Mouse (Mus musculus) kidney, adult 11 months (tissue): ENCODE measurements around the gene Olfr690.
"Not testable (repeated sequence)": the region's sequence is repeated elsewhere in the genome, so short reads cannot be mapped to it uniquely, and the experiment has no call there.

Experiments
- DNase-seq: peaks from one replicate; pipeline ENCODE4 v3.0.0; 2022

The Olfr690 gene

DNA sequence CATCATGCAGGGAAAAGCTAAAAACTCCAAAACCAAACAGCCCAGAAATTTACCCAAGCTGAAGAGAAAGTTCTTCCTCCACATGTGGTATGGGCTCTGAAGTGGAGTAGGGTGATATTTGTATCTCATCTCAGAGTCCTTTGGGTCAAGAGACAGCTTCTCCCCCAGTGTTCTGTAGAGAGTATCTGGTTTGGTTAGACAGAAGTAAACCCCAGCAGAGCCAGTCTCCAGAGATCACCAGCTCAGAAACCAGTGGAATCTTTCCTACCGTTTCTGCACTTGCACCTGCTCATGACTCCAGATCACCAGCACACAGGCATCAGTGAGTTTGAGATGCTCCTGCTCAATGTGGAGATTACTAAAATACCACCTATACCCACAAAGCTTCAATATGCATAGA is at the start of gene Olfr690:
Olfr690 (minus strand) TSS at position 101 of the 400 bp plus-strand sequence.
- DNase-seq, result no peak

DNA sequence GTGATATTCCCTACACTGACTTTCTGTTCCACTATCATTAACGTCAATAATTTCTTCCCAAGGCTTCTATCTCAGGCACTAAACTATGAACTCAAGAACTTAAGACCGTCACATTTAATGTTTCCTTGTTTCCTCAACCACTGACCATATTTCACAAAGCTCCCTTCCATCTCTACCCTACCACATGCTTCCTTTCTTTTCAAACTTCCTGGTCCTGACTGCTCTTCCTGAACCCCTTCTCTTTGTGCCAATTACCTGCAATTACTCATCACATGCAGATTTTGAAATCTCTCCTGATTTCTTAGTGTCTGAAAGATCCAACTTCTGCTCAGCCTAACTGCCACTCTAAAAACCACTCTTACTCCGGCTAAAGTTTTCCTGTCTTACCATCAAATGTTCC is 46.4 kb upstream of the Olfr690 start:
- no peak for DNase-seq

DNA sequence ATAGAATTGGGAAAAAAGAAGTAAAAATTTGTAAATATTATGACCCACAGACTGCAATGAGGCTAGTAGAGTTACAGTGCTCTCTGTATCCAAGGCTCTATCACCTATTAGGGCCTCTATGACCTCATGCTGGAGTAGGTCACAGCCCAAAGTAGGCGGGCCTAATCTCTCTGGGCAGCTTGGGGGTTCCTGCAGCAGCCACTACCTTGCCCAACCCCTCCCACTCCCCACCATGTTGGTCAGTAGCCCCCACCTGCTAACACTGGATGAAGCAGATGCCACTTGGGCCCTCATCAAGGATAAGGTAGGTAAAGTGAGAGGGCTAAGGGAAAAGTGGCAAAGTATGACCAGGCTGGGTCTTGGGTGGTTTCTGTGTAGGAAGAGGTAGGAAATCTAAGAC is 41.0 kb upstream of the Olfr690 start, which contains the start of gene Gm5901:
Gm5901 (plus strand) TSS at position 173 of the 400 bp plus-strand sequence.
- no peak for DNase-seq

DNA sequence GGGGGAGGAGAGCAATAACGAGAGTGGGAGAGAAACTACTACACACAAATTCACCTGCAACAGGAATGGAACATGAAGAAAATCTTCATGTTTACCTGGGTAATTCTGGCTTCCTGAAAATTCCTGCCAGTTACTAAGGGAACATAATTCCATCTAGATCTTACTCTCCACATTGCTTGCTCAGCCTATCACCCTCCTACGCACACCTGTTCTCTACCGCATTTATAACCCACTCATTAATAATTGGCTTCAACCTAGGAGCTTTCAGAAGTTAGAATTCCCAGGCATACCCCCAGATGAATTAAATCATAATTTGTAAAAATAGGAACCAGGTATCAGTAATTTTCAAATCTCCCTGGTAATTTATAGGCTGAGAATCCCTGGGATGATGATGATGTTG is 40.1 kb upstream of the Olfr690 start:
- no peak for DNase-seq

DNA sequence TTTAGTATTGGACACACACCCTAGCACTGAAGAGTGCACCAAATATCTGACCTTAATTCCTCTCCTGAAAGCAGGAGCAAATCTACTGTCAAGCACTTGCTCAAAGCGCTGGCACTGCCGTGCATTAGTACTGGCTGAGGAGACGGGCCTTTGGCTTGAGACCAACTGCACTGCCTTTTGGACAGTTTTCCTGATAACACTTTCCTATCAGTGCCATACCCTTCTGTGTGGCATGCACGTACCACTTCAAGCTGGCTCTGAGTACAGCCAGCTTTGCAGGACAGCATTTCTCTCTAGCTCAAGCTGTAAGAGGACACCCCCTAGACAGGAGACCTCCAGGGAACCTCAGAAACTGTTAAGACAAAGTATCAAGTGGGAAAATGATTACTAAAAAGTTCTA is 39.6 kb upstream of the Olfr690 start:
- no peak for DNase-seq

DNA sequence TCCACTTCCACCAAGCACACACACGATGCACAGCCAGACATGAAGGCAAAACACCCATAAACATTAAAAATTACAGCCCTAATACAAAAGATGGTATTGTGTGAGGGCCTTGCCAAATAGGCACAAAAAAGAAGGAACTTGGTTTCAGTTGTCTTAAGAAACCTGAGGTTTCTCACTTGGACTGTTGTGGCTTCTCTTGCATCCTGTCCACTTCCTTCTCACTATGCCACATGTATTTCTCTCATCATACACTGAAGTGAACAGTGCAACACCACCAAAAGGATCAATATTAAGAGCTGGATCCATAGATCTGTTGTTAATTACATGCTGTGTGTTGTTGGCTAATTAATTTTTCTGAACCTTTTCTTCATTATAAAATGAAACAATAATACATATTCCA is 39.0 kb upstream of the Olfr690 start:
- no peak for DNase-seq

DNA sequence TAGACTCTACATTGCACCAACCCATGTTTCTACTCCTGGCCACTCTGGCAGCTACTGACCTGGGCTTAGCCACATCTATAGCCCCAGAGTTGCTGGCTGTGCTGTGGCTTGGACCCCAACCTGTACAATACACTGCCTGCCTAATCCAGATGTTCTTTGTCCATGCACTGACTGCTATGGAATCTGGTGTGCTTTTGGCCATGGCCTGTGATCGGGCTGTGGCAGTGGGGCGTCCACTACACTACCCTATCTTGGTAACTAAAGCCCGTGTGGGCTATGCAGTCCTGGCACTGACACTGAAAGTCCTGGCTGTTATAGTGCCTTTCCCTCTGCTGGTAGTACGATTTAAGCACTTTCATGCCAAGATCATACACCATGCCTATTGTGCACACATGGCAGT is 34.6 kb upstream of the Olfr690 start:
- no peak for DNase-seq

DNA sequence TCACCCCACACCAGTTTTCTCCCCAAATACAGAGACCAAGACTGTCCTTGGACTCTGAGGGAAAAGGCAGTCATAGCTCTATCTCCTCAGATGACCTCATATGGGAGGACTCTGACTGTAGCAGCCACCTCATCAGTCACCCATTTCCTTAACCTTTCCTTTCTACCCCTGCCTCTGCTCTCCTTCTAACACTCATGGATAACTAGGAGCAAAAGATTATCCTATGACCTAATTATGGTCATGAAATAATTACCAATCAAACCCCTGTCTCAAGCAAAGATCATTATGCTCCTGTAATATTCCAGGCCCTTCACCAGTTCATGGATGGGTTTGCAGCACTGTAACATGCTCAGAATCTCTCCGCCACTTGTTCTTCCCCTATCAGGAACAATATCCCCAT is 34.0 kb upstream of the Olfr690 start, which contains the start of gene Olfr692:
Olfr692 (plus strand) TSS at position 301 of the 400 bp plus-strand sequence.
- DNase-seq, result no peak

DNA sequence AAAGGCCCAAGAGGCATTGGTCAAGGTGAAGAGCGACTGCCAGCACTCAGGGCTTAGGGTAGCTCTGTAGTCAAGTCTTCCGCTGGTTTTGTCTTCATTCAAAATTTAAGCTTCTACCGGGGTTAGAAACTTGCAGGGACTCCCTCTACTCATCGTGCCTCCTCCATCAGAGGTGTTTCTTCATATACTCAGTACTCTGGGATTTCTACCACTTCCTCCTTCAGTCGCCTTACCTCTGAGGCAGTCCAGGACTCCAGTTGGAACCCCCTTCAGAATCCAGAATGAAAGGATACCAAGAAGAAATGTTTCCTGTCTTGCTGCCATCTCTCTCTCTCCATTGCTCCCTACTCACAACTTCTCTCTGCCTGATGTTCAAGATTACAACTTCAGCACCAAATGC is 33.4 kb upstream of the Olfr690 start:
- DNase-seq, result no peak

DNA sequence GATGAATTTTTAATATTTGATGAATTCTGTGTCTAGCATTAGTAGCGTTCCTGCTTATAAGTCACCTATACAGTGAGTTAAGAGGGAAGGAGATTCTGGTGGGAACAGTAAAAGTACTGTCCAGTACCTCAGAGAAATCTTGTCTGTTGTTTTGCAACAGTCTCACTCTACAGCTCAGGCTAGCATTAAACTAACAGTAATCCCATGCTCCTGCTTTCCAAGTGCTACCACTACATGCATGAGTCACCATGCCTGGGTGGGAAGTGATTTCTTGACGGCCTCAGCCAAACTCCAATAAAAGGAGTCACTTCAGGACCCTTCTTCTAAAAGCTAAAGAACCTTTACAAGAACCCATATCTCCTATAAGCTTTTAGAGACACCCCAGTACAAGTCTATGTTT is 27.8 kb upstream of the Olfr690 start:
- DNase-seq, result no peak

DNA sequence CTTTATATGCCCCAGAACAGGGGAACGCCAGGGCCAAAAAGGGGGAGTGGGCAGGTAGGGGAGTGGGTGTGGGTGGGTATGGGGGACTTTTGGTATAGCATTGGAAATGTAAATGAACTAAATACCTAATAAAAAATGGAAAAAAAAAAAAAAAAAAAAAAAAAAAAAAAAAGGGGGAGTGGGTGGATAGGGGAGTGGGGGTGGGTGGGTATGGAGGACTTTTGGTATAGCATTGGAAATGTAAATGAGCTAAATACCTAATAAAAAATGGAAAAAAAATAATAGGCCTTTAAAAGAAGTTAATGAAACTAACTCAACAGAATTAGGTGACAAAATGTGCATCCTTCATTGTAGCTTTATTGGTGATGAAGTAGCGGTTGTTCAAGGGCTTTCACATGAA is 22.6 kb upstream of the Olfr690 start:
- DNase-seq, result not testable (repeated sequence)

DNA sequence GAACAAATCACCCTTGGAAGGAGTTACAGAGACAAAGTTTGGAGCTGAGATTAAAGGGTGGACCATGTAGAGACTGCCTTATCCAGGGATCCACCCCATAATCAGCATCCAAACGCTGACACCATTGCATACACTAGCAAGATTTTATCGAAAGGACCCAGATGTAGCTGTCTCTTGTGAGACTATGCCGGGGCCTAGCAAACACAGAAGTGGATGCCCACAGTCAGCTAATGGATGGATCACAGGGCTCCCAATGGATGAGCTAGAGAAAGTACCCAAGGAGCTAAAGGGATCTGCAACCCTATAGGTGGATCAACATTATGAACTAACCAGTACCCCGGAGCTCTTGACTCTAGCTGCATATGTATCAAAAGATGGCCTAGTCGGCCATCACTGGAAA is 22.2 kb upstream of the Olfr690 start:
- DNase-seq, result not testable (repeated sequence)

DNA sequence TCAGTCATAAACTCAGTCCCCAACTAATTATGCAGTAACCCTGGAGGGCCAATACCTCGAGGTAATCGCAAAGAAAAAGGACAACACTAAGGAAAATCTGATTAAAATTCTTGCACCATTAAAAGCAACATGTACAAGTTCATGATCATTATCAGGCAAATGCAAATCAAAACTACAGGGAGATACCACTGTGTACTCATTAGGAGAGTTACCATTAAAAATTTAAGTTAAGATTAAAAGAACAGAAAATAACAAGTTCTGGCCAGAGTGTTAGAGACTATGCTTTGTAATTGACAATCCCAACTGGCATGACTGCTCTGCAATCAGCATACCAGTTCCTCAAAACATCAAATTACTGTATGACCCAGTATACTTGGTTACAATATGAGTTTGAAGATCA is 8.8 kb upstream of the Olfr690 start:
- no peak for DNase-seq

DNA sequence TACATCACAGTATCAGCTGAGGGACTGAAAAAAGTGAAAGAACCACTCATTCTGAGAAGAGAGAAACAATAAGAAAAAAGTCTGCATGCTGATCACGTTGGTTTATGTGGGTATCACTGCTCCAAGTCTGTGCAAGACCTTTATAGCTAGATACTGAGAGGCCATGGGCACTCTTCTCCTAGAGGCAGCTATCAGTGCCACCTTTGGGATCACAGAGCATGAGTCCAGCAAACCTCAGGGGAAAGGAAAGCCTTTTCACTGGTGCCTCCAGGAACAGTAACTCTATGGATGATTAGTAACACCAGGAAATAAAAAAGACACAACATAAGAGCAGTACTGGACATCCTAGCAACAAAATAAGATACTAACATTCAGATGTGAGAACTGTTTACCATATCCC is 8.3 kb upstream of the Olfr690 start, which contains the start of gene Olfr691:
Olfr691 (minus strand) TSS at position 101 of the 400 bp plus-strand sequence.
- no peak for DNase-seq

DNA sequence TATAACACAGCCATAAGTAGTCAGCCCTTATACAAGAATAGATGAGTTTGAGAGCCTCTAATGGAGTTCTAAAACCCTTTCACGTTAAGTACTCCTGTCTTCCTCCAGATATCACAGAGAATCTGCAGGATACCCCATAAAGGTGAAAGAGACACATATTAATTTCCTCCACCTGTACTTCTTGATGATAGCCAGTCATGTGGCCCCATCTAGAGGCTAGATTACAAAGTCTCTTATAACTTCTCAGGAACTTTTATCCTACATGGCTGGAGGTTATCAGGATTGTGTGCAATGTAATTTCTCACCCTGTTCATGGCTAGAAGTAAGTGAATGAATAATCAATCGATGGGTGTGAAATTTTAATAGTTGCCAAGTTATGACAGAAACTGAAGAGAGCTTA is 8.6 kb downstream of the Olfr690 start:
- no peak for DNase-seq

DNA sequence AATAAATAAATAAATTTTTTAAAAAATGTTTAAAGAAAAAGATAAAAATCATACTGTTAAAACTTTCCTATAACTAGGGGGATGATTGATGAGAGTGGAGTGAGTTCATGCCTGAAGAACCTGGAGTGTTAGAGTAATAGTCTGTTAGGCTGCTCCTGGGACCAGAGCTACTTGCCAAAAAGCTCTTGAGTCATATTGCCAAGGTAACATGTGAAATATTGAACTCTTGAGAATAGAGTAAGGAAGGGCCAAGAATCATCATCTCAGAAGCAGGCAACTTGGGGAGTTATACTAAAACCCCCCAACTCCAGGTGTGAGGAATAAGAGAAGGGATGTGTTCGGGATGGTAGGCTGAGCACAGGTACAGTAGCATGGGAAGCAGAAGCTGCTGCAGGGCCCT is 23.0 kb downstream of the Olfr690 start, which contains the start of gene Olfr689:
Olfr689 (plus strand) TSS at position 301 of the 400 bp plus-strand sequence.
- no peak for DNase-seq

DNA sequence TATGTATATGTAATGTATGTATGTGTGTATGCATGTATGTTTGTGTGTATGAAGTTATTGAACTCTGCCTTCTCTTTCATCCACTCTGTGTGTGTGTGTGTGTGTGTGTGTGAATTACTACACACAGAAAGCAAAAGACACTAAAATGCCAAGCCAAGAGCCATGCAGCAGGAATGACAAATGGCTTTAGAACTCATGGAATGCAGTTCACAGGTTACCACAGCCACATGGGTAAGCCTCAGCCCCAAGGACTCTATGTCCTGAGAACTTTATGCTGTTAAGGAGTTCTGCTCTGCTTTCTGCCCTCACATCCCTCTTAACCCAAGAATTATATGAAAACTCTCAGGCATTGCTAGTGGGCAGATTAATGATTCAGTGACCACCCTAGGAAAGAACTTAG is 43.9 kb downstream of the Olfr690 start:
- no peak for DNase-seq

DNA sequence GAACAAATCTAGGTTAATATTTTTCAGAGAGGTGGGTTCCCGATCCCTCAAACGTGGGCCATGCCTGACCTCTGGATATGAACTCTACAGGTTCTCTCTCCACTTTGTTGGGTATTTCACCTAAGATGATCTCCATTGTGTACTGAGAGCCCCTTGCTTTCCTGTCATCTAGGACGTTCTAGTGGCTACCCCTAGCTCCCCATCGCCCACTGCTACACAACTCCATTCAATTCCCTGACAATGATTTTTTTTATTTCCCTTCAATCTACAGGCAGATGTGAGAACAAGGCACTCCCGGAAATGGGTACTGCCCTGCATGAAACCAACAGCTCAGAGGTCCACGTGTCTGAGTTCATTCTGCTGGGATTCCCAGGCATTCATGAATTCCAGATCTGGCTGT is 46.1 kb downstream of the Olfr690 start, which contains the start of gene Olfr688:
Olfr688 (plus strand) TSS at position 301 of the 400 bp plus-strand sequence.
- DNase-seq, result no peak
